Mouse (Mus musculus) mature B cell (primary cell): ENCODE results near the gene Tnfrsf9.

ENCODE experiments used
- in situ Hi-C: fragments of 300-500 bp; cut with MboI; formaldehyde crosslinking; loops from 2 replicates; pipeline ENCODE4 v1.14.3; 2019

Gene Tnfrsf9

DNA sequence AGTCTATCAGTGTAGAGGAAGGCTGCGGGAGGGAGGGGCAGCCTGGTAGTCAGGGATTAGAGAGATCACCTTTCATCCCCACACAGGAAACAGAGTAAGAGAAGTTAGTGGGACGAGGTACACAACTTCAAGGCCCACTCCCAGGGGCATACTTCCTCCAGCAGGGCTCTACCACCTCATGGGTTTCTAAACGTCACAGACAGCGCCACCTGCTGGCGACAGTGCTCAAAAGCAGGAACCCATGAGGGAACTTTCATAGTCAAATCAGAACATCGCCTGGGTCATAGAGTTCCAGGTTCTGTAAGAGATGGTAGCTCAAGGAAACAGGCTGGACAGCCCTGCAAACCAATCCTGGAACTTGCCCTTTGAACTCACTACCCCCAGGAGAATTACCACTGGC is 75.8 kb downstream of the Tnfrsf9 start:
- in situ Hi-C loops = no loop called here
